Mouse (Mus musculus) hindbrain, embryonic 13.5 days (tissue): ENCODE data around the gene Rpl18. TPM values are rescaled to one million over a fixed set of nuclear protein-coding genes. Genes with fewer than 3 reads are reported as not detected.
A peak's percentile ranks its signal among the peaks of the same experiment; 100 is the strongest.

Source experiments
- ATAC-seq: fragments of 200-750 bp; cut with Nextera tagmentation; 2 replicates; pipeline ENCODE4 v1.8.0; 2017; ENCODE audit warnings: moderate TSS enrichment; ENCODE audit not compliant: low FRiP score
- H3K27ac ChIP-seq: fragments of 300-500 bp; sonication (generic); 2 replicates; pipeline ENCODE4 v1.5.1; 2015; ENCODE audit warnings: inconsistent platforms, mild to moderate bottlenecking, moderate library complexity
- H3K27me3 ChIP-seq: fragments of 300-500 bp; sonication (generic); 2 replicates; pipeline ENCODE4 v1.6.1; 2015; ENCODE audit warnings: mild to moderate bottlenecking, inconsistent platforms
- H3K36me3 ChIP-seq: fragments of 300-500 bp; sonication (generic); 2 replicates; pipeline ENCODE4 v1.6.1; 2015; ENCODE audit warnings: mild to moderate bottlenecking, inconsistent platforms
- H3K4me1 ChIP-seq: fragments of 300-500 bp; sonication (generic); replicated peaks from 2 replicates; pipeline ENCODE4 v1.6.1; 2015; ENCODE audit warnings: inconsistent platforms
- H3K4me2 ChIP-seq: fragments of 300-500 bp; sonication (generic); 2 replicates; pipeline ENCODE4 v1.6.1; 2015; ENCODE audit warnings: inconsistent platforms, mild to moderate bottlenecking, moderate library complexity
- H3K4me3 ChIP-seq: fragments of 300-500 bp; sonication (generic); 2 replicates; pipeline ENCODE4 v1.5.1; 2015; ENCODE audit warnings: mild to moderate bottlenecking, inconsistent platforms
- H3K9ac ChIP-seq: fragments of 300-500 bp; sonication (generic); 2 replicates; pipeline ENCODE4 v1.6.1; 2015; ENCODE audit warnings: mild to moderate bottlenecking, inconsistent platforms
- H3K9me3 ChIP-seq: fragments of 300-500 bp; sonication (generic); 2 replicates; pipeline ENCODE4 v1.6.1; 2016; ENCODE audit warnings: inconsistent platforms
- WGBS: fragments of 180-500 bp; shearing (Covaris S2); methylation state at CpG from one replicate; pipeline ENCODE4 v1.1.7; 2015; 5-methylcytosine and 5-hydroxymethylcytosine counted together
- polyA plus RNA-seq: library from polyadenylated mRNA; unstranded; fragments of >200 nt; fragmentation: Nextera tagmentation; extraction: Ambion mirVana; gene quantifications from 2 replicates; pipeline ENCODE4 v1.2.1, GENCODE M21; 2015

Rpl18 gene
- polyA plus RNA-seq, 1 experiment from 2014 or later, result 633 TPM

- Histone ChIP-seq H3K36me3 (peaks cover 73% of the 10 kb centered on the region), H3K4me3 (no peak overlapping the region), H3K9me3 (no peaks in the 10 kb centered on the region), H3K4me2 (no peak overlapping the region), H3K27me3 (no peaks in the 10 kb centered on the region), H3K9ac (0 out of 2 replicates have a peak overlapping the region, but pooled peaks have one; percentile 4), H3K27ac (no peak overlapping the region), H3K4me1 (peaks cover 16% of the 10 kb centered on the region; the same call in 1 of the 2 replicates)
- 94% methylated on average over 10 of the region's 10 CpGs for WGBS
- ATAC-seq, result no peak
Measured at GRCm38 (mm10) chr7:45726419-45726818, 11.2 kb downstream of the Rpl18 start.

GRCm38 (mm10) chr7:45727625-45728024, 12.4 kb downstream of the Rpl18 start:
- WGBS, result 91% methylated on average over 3 of the region's 3 CpGs
- peaks cover 61% of the 10 kb centered on the region for H3K36me3 ChIP-seq
- no peak for ATAC-seq
- no peak overlapping the region for H3K4me3 ChIP-seq
- H3K27me3 ChIP-seq, result no peaks in the 10 kb centered on the region
- H3K9ac ChIP-seq, result no peak overlapping the region
- H3K4me2 ChIP-seq, result no peak overlapping the region
- H3K4me1 ChIP-seq, result peaks cover 8% of the 10 kb centered on the region; the same call in 1 of the 2 replicates
- H3K27ac ChIP-seq, result no peak overlapping the region
- no peaks in the 10 kb centered on the region for H3K9me3 ChIP-seq

- Histone ChIP-seq H3K4me3 (no peak overlapping the region), H3K4me2 (no peak overlapping the region), H3K9ac (no peak overlapping the region), H3K27me3 (no peaks in the 10 kb centered on the region), H3K36me3 (peaks cover 29% of the 10 kb centered on the region), H3K27ac (no peak overlapping the region), H3K4me1 (peaks cover 8% of the 10 kb centered on the region; the same call in 1 of the 2 replicates), H3K9me3 (no peaks in the 10 kb centered on the region)
- 21% methylated on average over 16 of the region's 16 CpGs for WGBS
- peak; percentile 32; the same call in 1 of the 2 replicates for ATAC-seq
Measured at GRCm38 (mm10) chr7:45730727-45731431, 15.6 kb downstream of the Rpl18 start.

GRCm38 (mm10) chr7:45733477-45733876, 18.2 kb downstream of the Rpl18 start:
- H3K4me1 ChIP-seq, result peaks cover 8% of the 10 kb centered on the region; the same call in 1 of the 2 replicates
- H3K9ac ChIP-seq, result no peak overlapping the region
- H3K27me3 ChIP-seq, result no peaks in the 10 kb centered on the region
- H3K4me2 ChIP-seq, result no peak overlapping the region
- no peaks in the 10 kb centered on the region for H3K9me3 ChIP-seq
- no peak overlapping the region for H3K27ac ChIP-seq
- peaks cover 12% of the 10 kb centered on the region for H3K36me3 ChIP-seq
- 84% methylated on average over 5 of the region's 5 CpGs for WGBS
- no peak for ATAC-seq
- no peak overlapping the region for H3K4me3 ChIP-seq

- H3K9ac ChIP-seq, result no peak overlapping the region
- peak; percentile 85; the same call in 1 of the 2 replicates for ATAC-seq
- H3K9me3 ChIP-seq, result no peaks in the 10 kb centered on the region
- no peak overlapping the region for H3K27ac ChIP-seq
- no peaks in the 10 kb centered on the region for H3K36me3 ChIP-seq
- no peak overlapping the region for H3K4me2 ChIP-seq
- peaks cover 19% of the 10 kb centered on the region for H3K27me3 ChIP-seq
- H3K4me3 ChIP-seq, result no peak overlapping the region
- 0 out of 2 replicates have a peak, but pooled peaks cover 3% of the 10 kb centered on the region for H3K4me1 ChIP-seq
- 7% methylated on average over 9 of the region's 9 CpGs for WGBS
Measured at GRCm38 (mm10) chr7:45739162-45739763, 24.0 kb downstream of the Rpl18 start.

- Histone ChIP-seq H3K27me3 (peaks cover 19% of the 10 kb centered on the region), H3K9me3 (no peaks in the 10 kb centered on the region)
- WGBS, result 70% methylated on average over 10 of the region's 10 CpGs
Measured at GRCm38 (mm10) chr7:45739820-45740219, 24.6 kb downstream of the Rpl18 start.

GRCm38 (mm10) chr7:45741308-45741707, 26.1 kb downstream of the Rpl18 start:
- Histone ChIP-seq H3K36me3 (no peaks in the 10 kb centered on the region), H3K4me3 (no peak overlapping the region), H3K27ac (no peak overlapping the region), H3K27me3 (peaks cover 19% of the 10 kb centered on the region), H3K4me1 (0 out of 2 replicates have a peak, but pooled peaks cover 3% of the 10 kb centered on the region), H3K4me2 (no peak overlapping the region), H3K9ac (0 out of 2 replicates have a peak overlapping the region, but pooled peaks have one; percentile 13), H3K9me3 (no peaks in the 10 kb centered on the region)
- ATAC-seq, result no peak
- 87% methylated on average over 12 of the region's 12 CpGs for WGBS

More at GRCm38 (mm10) chr7:45739820-45740219, 24.6 kb downstream of the Rpl18 start:
- no peak overlapping the region for H3K27ac ChIP-seq
- H3K4me1 ChIP-seq, result 0 out of 2 replicates have a peak, but pooled peaks cover 3% of the 10 kb centered on the region
- no peak for ATAC-seq
- no peak overlapping the region for H3K4me3 ChIP-seq
- no peaks in the 10 kb centered on the region for H3K36me3 ChIP-seq
- H3K4me2 ChIP-seq, result no peak overlapping the region
- H3K9ac ChIP-seq, result no peak overlapping the region

GRCm38 (mm10) chr7:45741777-45742176, 26.5 kb downstream of the Rpl18 start:
- Histone ChIP-seq H3K4me2 (peak overlapping the region; percentile 23; the same call in 1 of the 2 replicates), H3K27me3 (peaks cover 19% of the 10 kb centered on the region), H3K4me3 (no peak overlapping the region), H3K9me3 (no peaks in the 10 kb centered on the region), H3K27ac (no peak overlapping the region), H3K36me3 (no peaks in the 10 kb centered on the region), H3K4me1 (0 out of 2 replicates have a peak, but pooled peaks cover 3% of the 10 kb centered on the region), H3K9ac (0 out of 2 replicates have a peak overlapping the region, but pooled peaks have one; percentile 13)
- no peak for ATAC-seq
- 33% methylated on average over 11 of the region's 11 CpGs for WGBS

- Histone ChIP-seq H3K4me2 (peak overlapping the region; percentile 23; the same call in 1 of the 2 replicates), H3K4me1 (0 out of 2 replicates have a peak, but pooled peaks cover 3% of the 10 kb centered on the region), H3K27me3 (peaks cover 19% of the 10 kb centered on the region), H3K36me3 (no peaks in the 10 kb centered on the region), H3K9me3 (no peaks in the 10 kb centered on the region), H3K4me3 (no peak overlapping the region), H3K9ac (no peak overlapping the region), H3K27ac (no peak overlapping the region)
- 35% methylated on average over 19 of the region's 19 CpGs for WGBS
- no peak for ATAC-seq
Measured at GRCm38 (mm10) chr7:45742338-45742737, 27.1 kb downstream of the Rpl18 start.

- Histone ChIP-seq H3K4me2 (no peak overlapping the region), H3K4me1 (0 out of 2 replicates have a peak, but pooled peaks cover 6% of the 10 kb centered on the region), H3K4me3 (no peak overlapping the region), H3K9me3 (no peaks in the 10 kb centered on the region), H3K36me3 (no peaks in the 10 kb centered on the region), H3K9ac (no peak overlapping the region), H3K27me3 (peaks cover 16% of the 10 kb centered on the region), H3K27ac (no peak overlapping the region)
- no peak for ATAC-seq
- 49% methylated on average over 2 of the region's 2 CpGs for WGBS
Measured at GRCm38 (mm10) chr7:45744387-45744786, 29.1 kb downstream of the Rpl18 start.

GRCm38 (mm10) chr7:45746518-45746917, 31.3 kb downstream of the Rpl18 start:
- ATAC-seq, result no peak
- H3K4me1 ChIP-seq, result peaks cover 9% of the 10 kb centered on the region
- peaks cover 12% of the 10 kb centered on the region for H3K27me3 ChIP-seq
- no peak overlapping the region for H3K27ac ChIP-seq
- no peaks in the 10 kb centered on the region for H3K36me3 ChIP-seq
- no peak overlapping the region for H3K4me3 ChIP-seq
- 64% methylated on average over 6 of the region's 6 CpGs for WGBS
- H3K9me3 ChIP-seq, result no peaks in the 10 kb centered on the region
- no peak overlapping the region for H3K9ac ChIP-seq
- no peak overlapping the region for H3K4me2 ChIP-seq

GRCm38 (mm10) chr7:45747450-45747849, 32.2 kb downstream of the Rpl18 start:
- Histone ChIP-seq H3K9ac (no peak overlapping the region), H3K4me1 (peaks cover 8% of the 10 kb centered on the region), H3K27ac (no peak overlapping the region), H3K4me3 (no peak overlapping the region), H3K9me3 (no peaks in the 10 kb centered on the region), H3K4me2 (no peak overlapping the region), H3K36me3 (no peaks in the 10 kb centered on the region), H3K27me3 (peaks cover 3% of the 10 kb centered on the region; the same call in 1 of the 2 replicates)
- no peak for ATAC-seq
- 83% methylated on average over 5 of the region's 5 CpGs for WGBS
